Mouse (Mus musculus): ENCODE measurements at regions not wholly inside any gene's neighbourhood (a gene's known extent, or its start where the extent isn't known, plus 50 kb on each side); places are given as distances from the start of the nearest gene placed in this dataset.
A peak's percentile ranks its signal among the peaks of the same experiment; 100 is the strongest.

DNA sequence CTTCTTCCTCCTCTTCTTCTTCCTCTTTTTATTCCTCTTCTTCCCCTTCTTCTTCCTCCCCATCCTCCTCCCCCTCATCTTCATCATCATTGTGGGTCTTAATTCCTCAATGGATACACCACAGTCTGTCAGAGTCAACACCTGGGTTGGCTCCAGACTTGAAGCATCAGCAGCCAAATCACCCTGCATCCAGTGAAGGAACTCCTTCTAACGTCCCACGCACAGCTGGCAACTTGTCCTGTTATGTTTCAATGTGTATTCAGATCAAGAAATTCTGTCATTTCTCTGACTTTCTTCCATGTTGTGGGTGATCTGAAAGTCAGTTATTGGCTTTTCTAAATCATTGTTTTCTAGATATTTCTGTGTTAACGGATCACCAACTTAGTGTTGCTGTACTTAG, 312.9 kb downstream of the Ptpru start:
- Histone ChIP-seq H3K4me1 (no peaks in the 10 kb centered on the region), H3K9ac (replicated peaks) (no peak overlapping the region), H3K27me3 (peaks cover 4% of the 10 kb centered on the region; the same call in 1 of the 2 replicates), H3K9me3 (no peaks in the 10 kb centered on the region), H3K36me3 (no peaks in the 10 kb centered on the region), H3K4me3 (no peak overlapping the region), H3K4me2 (replicated peaks) (no peak overlapping the region), H3K27ac (replicated peaks) (no peak overlapping the region)
- ATAC-seq (ENCODE audit: low FRiP score, low read depth), result no peak
- 84% methylated on average over 3 of the region's 3 CpGs for WGBS

DNA sequence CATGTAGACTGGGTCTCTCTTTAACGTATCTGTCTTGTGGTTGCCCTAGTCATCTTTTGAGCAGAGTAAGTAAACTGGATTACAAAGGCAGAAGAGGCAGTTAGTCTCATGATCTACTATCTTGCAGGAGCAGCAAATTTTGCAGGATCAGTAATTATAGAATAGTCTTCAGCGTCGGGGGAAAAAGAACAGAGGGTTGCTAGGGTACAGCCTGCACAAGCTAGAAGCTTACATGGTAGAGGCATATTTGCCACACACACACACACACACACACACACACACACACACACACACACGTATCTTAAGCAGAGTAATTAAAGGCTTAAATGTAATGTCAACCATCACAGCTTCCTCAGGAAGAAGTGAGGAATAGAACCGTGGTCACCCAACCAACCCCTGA, 307.6 kb downstream of the Ptpru start:
- Histone ChIP-seq H3K36me3 (no peaks in the 10 kb centered on the region), H3K4me1 (no peaks in the 10 kb centered on the region), H3K27me3 (no peaks in the 10 kb centered on the region), H3K9me3 (no peaks in the 10 kb centered on the region), H3K9ac (replicated peaks) (no peak overlapping the region), H3K27ac (replicated peaks) (no peak overlapping the region), H3K4me2 (replicated peaks) (no peak overlapping the region), H3K4me3 (no peak overlapping the region)
- 75% methylated on average over 5 of the region's 5 CpGs for WGBS
- ATAC-seq (ENCODE audit: low FRiP score, low read depth), result no peak

DNA sequence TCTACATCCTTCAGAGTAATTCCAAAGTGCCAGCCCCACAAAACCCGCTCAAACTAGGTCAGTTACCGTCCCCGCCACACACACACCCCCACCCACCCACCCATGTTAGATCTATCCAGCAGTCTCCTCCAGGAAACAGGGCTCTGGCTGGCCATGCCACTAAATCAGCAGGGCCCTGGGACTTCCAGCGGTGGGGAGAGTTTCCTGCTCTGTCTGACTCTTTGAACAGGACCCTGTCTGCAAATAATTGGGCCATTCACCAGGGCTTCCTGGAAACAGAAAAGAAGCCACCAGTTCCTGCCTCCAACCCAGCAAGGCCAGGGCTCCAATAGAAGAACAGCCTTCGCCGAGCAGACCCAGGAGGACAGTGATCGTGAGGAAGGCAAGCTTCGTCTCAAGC, 307.1 kb downstream of the Ptpru start:
- WGBS, result 77% methylated on average over 8 of the region's 8 CpGs
- no peaks in the 10 kb centered on the region for H3K36me3 ChIP-seq
- H3K27me3 ChIP-seq, result no peaks in the 10 kb centered on the region
- H3K4me1 ChIP-seq, result no peaks in the 10 kb centered on the region
- no peak overlapping the region for H3K27ac ChIP-seq (replicated peaks)
- ATAC-seq (ENCODE audit: low FRiP score, low read depth), result no peak
- H3K4me3 ChIP-seq, result no peak overlapping the region
- no peaks in the 10 kb centered on the region for H3K9me3 ChIP-seq
- H3K9ac ChIP-seq (replicated peaks), result no peak overlapping the region
- H3K4me2 ChIP-seq (replicated peaks), result no peak overlapping the region

DNA sequence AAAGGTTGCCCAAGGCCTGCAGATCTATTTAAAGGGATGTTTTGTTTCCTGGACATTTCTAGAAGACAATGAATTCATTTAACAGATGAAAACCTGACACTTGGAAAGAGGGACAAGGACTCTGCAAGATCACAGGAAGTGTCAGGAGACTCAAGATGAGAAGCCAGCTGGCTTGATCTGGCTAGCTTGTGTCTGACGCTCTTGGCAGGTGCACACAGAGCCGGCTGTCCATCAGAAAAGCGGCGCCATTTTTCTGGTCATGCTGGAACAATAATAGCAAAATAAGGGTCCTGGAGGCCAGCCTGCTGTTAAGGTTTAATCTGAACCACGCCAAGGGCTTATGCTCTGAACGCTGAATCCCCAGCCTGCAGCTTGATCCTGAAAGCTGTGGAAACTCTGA, 303.3 kb downstream of the Ptpru start:
- WGBS, result 81% methylated on average over 6 of the region's 6 CpGs
- H3K9me3 ChIP-seq, result no peaks in the 10 kb centered on the region
- no peak overlapping the region for H3K4me2 ChIP-seq (replicated peaks)
- H3K27ac ChIP-seq (replicated peaks), result no peak overlapping the region
- no peak for ATAC-seq (ENCODE audit: low FRiP score, low read depth)
- no peaks in the 10 kb centered on the region for H3K27me3 ChIP-seq
- no peak overlapping the region for H3K9ac ChIP-seq (replicated peaks)
- H3K36me3 ChIP-seq, result no peaks in the 10 kb centered on the region
- no peak overlapping the region for H3K4me3 ChIP-seq
- H3K4me1 ChIP-seq, result 0 out of 2 replicates have a peak, but pooled peaks cover 7% of the 10 kb centered on the region

DNA sequence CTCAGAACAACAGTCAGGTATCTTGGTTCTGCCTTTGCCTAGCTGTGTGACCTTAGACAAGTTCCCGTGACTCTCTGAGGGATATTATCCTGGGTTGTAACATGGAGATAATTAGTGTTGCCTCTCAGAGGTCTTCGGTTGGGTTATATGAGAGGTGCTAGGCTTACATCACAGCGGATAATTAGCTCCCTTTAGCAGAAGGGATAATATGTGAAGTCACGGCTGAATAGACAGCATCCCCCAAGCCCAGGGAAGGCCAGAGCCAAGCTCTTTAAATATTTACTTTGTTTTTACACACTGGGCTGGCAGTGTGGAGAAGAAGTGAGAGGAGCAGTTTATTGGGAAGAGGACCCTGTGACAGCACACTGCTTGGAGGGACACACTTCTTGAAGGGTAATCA, 299.9 kb downstream of the Ptpru start:
- Histone ChIP-seq H3K9me3 (no peaks in the 10 kb centered on the region), H3K4me1 (peaks cover 14% of the 10 kb centered on the region; the same call in 1 of the 2 replicates), H3K36me3 (no peaks in the 10 kb centered on the region), H3K4me2 (replicated peaks) (no peak overlapping the region), H3K9ac (replicated peaks) (no peak overlapping the region), H3K4me3 (no peak overlapping the region), H3K27ac (replicated peaks) (no peak overlapping the region), H3K27me3 (no peaks in the 10 kb centered on the region)
- WGBS, result 58% methylated on average over 4 of the region's 4 CpGs
- ATAC-seq (ENCODE audit: low FRiP score, low read depth), result no peak

DNA sequence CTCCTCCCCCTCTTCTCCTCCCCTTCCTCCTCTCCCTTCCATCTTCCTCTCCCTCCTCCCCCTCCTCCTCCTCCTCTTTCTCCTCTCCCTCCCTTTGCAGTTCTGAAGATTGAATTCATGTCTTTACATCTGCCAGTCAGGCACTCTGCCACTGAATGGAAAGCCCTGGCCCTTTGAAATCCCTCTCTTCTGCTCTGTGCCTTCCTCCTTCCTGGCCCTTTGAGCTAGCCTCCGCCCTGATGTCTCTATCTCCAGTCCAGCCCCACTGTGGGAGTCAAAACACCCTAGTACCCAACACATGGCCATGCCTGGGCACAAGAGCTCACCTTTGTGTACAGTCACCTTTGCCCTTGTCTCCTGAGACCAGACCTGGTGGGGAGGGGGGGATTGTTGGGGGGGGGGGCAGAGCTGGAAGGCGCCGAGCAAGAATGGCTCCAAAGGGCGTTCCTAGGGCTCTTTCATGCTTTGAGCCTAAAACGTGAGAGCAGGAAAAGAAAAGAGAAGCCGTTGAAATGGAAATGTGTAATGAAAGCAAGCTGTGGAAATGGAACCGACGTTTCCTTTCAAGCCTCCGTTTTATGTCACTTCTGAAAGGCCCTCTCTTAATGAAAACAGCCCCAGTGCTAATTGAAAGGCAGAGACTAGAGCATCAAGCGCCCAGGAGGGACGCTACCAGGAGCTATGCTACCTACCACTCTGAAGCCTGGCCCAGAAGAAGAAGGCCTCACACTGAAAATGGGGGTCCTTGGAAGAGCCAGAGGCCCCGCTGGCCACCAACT, 291.5 kb downstream of the Ptpru start:
- peak; percentile 68; the same call in 1 of the 2 replicates for ATAC-seq (ENCODE audit: low FRiP score, low read depth)
- H3K36me3 ChIP-seq, result no peaks in the 10 kb centered on the region
- no peaks in the 10 kb centered on the region for H3K27me3 ChIP-seq
- H3K9ac ChIP-seq (replicated peaks), result no peak overlapping the region
- 35% methylated on average over 12 of the region's 12 CpGs for WGBS
- H3K9me3 ChIP-seq, result no peaks in the 10 kb centered on the region
- H3K4me3 ChIP-seq, result no peak overlapping the region
- peak overlapping the region; percentile 60 for H3K27ac ChIP-seq (replicated peaks)
- peak overlapping the region; percentile 15; the same call in 1 of the 2 replicates for H3K4me2 ChIP-seq (replicated peaks)
- H3K4me1 ChIP-seq, result peaks cover 11% of the 10 kb centered on the region

DNA sequence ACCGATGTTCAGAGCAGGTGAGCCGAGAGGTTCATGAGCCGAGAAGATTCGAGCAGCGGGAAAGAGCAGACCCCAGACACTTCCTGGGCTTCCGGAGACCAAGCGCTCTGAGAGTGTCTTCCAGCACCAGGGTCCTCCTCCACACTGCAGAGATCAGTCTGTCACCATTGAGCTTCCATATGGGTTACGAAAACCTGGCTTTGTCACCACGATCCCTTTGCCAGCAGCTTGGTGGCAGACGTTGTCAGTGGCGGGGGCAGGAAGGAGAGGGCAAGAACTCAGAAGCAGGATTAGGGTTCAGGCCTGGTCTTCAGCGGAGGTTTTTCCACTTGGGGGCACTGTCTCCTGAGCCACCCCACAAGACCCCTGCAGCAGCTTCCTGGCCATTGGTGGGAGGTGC, 288.5 kb downstream of the Ptpru start:
- Histone ChIP-seq H3K4me2 (replicated peaks) (no peak overlapping the region), H3K4me1 (peaks cover 11% of the 10 kb centered on the region), H3K9me3 (no peaks in the 10 kb centered on the region), H3K36me3 (no peaks in the 10 kb centered on the region), H3K9ac (replicated peaks) (no peak overlapping the region), H3K27me3 (no peaks in the 10 kb centered on the region), H3K4me3 (no peak overlapping the region), H3K27ac (replicated peaks) (no peak overlapping the region)
- ATAC-seq (ENCODE audit: low FRiP score, low read depth), result no peak
- 84% methylated on average over 12 of the region's 12 CpGs for WGBS

DNA sequence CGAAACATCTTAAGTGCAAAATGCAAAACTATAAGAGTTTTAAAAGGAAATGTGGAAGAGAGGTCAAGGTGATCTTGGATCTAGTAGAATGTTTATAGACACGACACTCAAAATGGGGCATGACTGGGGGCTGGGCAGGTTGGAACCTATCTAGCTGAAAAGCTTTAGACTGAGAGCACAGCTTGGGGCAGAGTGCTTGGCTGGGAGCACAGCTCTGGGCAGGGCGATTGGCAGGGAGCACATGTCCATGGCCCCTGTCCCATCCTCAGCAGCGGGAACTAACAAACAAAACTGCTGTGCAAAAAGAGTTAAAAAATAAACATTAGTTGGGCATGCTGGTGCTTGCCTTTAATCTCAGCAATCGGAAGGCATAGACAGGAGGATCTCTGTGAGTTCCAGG, 279.6 kb downstream of the Ptpru start:
- ATAC-seq (ENCODE audit: low FRiP score, low read depth), result no peak
- Histone ChIP-seq H3K9me3 (no peaks in the 10 kb centered on the region), H3K27ac (replicated peaks) (no peak overlapping the region), H3K4me2 (replicated peaks) (no peak overlapping the region), H3K9ac (replicated peaks) (no peak overlapping the region), H3K27me3 (no peaks in the 10 kb centered on the region), H3K4me3 (no peak overlapping the region), H3K36me3 (no peaks in the 10 kb centered on the region), H3K4me1 (no peaks in the 10 kb centered on the region)
- WGBS, result 92% methylated on average over 5 of the region's 5 CpGs

DNA sequence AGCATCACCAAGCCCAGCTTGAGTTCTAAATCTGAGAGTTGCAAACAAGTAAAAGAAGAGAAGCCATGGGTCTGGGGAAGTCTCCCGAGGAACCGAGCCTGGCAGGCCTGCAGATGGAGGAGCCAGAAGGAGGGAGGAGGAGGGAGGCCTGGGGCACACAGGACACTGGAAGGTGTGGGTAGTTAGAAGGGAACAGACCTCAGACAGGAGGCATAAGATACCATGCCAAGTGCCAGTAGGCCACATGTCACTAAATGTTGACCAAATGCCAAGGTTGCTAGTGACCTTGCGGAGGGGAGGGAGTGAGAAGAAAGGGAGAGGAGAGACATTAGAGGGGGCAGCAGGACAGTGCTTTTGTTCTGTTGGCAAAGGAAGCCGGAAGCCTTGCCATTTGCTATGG, 274.2 kb downstream of the Ptpru start:
- no peak overlapping the region for H3K9ac ChIP-seq (replicated peaks)
- 0 out of 2 replicates have a peak, but pooled peaks cover 5% of the 10 kb centered on the region for H3K27me3 ChIP-seq
- 77% methylated on average over 4 of the region's 4 CpGs for WGBS
- no peaks in the 10 kb centered on the region for H3K4me1 ChIP-seq
- H3K9me3 ChIP-seq, result no peaks in the 10 kb centered on the region
- no peak overlapping the region for H3K4me2 ChIP-seq (replicated peaks)
- no peaks in the 10 kb centered on the region for H3K36me3 ChIP-seq
- no peak for ATAC-seq (ENCODE audit: low FRiP score, low read depth)
- no peak overlapping the region for H3K4me3 ChIP-seq
- H3K27ac ChIP-seq (replicated peaks), result no peak overlapping the region

DNA sequence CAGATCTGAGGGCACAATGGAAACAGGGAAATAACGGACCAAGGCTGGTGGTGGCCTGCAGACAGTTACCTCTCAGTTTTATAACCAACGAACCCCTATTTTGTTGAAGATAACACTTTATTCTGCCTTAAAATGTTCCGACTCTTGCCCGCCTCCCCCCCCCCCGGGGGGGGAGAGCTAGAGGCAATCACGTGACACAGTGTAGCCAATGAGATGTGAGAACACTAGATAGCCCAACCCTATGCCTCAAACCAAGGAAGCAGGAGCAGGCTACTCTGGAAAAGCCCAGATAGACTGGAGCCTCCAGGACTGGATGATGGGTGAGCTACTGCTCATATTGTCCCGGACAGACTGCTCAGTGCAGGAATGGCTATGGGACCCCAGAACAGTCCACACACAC, 272.9 kb downstream of the Ptpru start:
- H3K27ac ChIP-seq (replicated peaks), result no peak overlapping the region
- H3K27me3 ChIP-seq, result 0 out of 2 replicates have a peak, but pooled peaks cover 5% of the 10 kb centered on the region
- H3K4me2 ChIP-seq (replicated peaks), result no peak overlapping the region
- no peaks in the 10 kb centered on the region for H3K36me3 ChIP-seq
- H3K9me3 ChIP-seq, result no peaks in the 10 kb centered on the region
- no peak overlapping the region for H3K4me3 ChIP-seq
- no peaks in the 10 kb centered on the region for H3K4me1 ChIP-seq
- WGBS, result 74% methylated on average over 7 of the region's 7 CpGs
- ATAC-seq (ENCODE audit: low FRiP score, low read depth), result no peak
- H3K9ac ChIP-seq (replicated peaks), result no peak overlapping the region

DNA sequence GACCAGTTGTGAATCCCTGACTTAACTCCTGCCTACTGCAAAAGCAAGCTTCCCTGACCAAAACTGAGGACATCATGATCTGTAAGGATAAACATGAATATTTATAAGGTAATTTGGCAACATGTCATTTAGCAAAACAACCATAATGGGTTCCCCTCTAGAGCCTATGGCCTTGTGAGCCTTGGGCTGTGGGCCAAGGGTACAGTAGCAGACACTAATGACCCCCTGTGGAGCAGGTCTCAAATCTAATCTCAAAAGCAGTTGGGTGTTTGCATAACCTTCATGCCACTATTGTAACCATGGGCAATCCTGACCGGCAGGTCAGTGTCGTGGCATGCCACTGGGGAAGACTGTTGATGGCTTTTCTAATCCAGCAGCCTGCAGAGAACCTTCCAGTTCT, 270.8 kb downstream of the Ptpru start:
- no peaks in the 10 kb centered on the region for H3K4me1 ChIP-seq
- H3K4me3 ChIP-seq, result no peak overlapping the region
- no peak overlapping the region for H3K4me2 ChIP-seq (replicated peaks)
- H3K27ac ChIP-seq (replicated peaks), result no peak overlapping the region
- 0 out of 2 replicates have a peak, but pooled peaks cover 5% of the 10 kb centered on the region for H3K27me3 ChIP-seq
- ATAC-seq (ENCODE audit: low FRiP score, low read depth), result no peak
- H3K9me3 ChIP-seq, result no peaks in the 10 kb centered on the region
- no peak overlapping the region for H3K9ac ChIP-seq (replicated peaks)
- 53% methylated on average over 2 of the region's 2 CpGs for WGBS
- no peaks in the 10 kb centered on the region for H3K36me3 ChIP-seq

DNA sequence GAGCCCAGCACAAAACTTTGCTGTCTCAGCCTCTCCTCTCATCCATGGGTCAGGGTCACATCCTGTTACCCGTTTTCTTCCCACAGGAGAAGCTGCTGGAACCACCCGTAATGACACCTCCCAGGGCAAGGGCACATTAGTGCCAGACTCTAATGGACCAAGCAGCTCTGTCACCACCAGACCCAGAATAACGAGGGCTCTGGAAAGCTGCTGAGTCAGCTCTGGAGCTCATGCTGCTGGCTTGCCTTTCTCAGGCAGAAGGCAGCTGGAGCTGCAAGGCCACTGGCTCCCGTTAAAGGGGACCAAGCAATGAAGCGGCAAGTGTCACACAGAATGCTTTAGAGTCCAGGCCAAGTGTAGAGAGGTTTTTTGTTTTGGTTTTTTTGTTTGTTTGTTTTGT, 268.9 kb downstream of the Ptpru start:
- no peaks in the 10 kb centered on the region for H3K9me3 ChIP-seq
- H3K4me3 ChIP-seq, result no peak overlapping the region
- 0 out of 2 replicates have a peak, but pooled peaks cover 6% of the 10 kb centered on the region for H3K27me3 ChIP-seq
- 58% methylated on average over 5 of the region's 5 CpGs for WGBS
- H3K4me1 ChIP-seq, result no peaks in the 10 kb centered on the region
- ATAC-seq (ENCODE audit: low FRiP score, low read depth), result no peak
- no peak overlapping the region for H3K27ac ChIP-seq (replicated peaks)
- no peak overlapping the region for H3K9ac ChIP-seq (replicated peaks)
- no peaks in the 10 kb centered on the region for H3K36me3 ChIP-seq
- no peak overlapping the region for H3K4me2 ChIP-seq (replicated peaks)

DNA sequence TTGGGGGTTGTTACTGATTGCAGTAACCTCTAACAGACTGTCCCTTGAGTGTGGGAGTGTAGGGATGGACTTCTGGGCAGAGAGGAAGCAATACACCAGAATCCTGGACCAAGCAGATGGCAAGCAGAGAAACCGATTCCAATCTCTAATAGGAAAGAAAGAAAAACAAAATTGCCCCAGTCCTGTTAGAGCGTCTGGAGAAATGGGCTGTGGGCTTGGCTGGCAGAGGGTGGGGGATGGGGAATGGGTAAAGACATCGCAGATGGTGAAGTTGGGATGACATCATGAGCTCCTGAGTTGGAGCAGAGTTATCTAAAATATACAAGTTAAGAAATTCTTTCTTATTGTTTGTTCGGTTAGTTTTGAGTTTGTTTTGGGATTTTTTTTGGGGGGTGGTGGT, 260.5 kb downstream of the Ptpru start:
- H3K9ac ChIP-seq (replicated peaks), result no peak overlapping the region
- WGBS, result 79% methylated on average over 4 of the region's 4 CpGs
- no peaks in the 10 kb centered on the region for H3K9me3 ChIP-seq
- H3K27ac ChIP-seq (replicated peaks), result no peak overlapping the region
- no peaks in the 10 kb centered on the region for H3K36me3 ChIP-seq
- H3K27me3 ChIP-seq, result 0 out of 2 replicates have a peak, but pooled peaks cover 3% of the 10 kb centered on the region
- ATAC-seq (ENCODE audit: low FRiP score, low read depth), result no peak
- no peaks in the 10 kb centered on the region for H3K4me1 ChIP-seq
- H3K4me2 ChIP-seq (replicated peaks), result no peak overlapping the region
- H3K4me3 ChIP-seq, result no peak overlapping the region
